Mouse (Mus musculus) cerebellum, adult 18-20 months (tissue): ENCODE measurements around the gene Gm3259.
"Not testable (repeated sequence)": the region's sequence is repeated elsewhere in the genome, so short reads cannot be mapped to it uniquely, and the experiment has no call there.

Experiments used
- DNase-seq, 2 experiments: peaks; one replicate each; pipeline ENCODE4 v3.0.0; 2021

Gm3259 gene

DNA sequence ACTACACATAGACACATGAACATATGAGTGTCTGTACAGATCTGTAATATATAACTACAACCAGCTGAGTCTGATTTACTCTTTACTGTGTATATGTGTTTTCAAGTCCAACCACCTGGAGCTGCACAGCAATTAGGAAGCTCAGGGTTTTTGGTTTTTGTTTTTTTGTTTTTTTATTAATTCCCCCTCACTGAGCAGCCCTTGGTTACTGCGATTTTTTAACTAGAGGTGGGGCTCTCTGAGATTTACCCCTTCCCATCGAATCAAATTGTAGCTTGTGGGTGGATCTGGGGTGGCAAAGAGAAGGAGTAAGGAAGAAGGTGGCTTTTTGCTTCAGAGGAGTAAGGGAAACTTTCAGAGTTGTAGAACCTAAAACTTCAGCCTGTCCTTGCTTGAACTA, at the start of gene Gm3259:
TSS of gene Gm3259 (plus strand) at position 301 of the 400 bp plus-strand sequence.
- not testable (repeated sequence) for DNase-seq

DNA sequence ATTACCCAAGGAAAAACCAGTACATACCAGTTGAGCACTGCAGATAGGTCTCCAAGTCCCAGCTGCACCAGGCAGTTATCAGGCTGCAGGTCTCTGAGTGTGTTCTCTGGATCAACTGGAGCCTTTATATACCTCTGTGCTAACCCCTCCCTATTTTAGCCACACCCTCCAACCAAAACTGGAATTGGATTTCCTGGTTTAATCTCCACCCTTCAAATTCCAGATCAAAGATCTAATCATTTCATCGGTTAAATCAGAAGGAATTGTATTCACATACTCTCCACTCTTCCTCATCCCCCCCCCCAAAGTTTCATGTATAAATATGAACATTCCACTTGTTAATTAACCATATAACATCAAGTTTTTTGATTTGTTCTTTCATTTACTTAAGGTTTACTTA, 33.0 kb upstream of the Gm3259 start, which contains the start of gene Gm10424:
TSS of gene Gm10424 (minus strand) at position 101 of the 400 bp plus-strand sequence.
- not testable (repeated sequence) for DNase-seq
